Comparison of ENCODE assay signal across 13 mouse cellular contexts in the genomic region with DNA sequence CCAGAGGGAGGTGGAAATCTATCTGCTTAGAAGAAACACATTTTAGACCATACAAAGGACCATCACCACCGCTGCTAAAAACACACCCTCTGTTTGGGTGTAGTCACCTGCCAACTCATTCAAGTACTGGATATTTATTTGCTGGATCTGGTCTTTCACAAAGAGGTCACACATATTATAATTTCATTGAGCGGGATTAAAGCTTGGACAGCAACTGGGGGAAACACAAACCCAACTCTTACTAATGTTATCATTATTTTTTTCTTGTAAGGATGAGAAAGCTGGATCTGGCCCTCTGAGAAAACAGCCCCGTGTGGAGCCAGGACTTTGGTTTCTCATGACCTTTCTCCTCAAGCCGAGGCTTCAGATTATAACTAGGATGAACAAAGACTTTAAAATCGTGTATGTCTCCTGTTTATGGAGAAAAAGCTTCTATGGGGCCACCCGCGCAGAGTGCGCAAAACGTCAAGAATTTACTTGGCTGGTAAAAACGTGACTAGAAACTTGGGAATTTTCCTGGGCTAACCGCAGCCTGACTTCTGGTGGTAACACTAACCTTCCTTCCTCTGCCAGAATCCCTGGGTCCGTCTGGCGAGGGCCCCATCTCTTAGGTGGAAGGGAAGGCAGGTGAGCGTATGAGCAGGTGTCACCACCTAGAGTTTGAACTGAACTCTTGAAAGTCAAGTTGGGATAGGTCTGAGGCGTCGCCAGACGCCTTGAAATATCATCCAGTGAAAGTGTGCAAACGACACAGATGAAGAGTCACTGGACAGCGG. TPM values are rescaled to one million over a fixed set of nuclear protein-coding genes. Genes with fewer than 3 reads are reported as not detected.
DNase-seq lines count a peak whose midpoint lies in the region; ATAC-seq and TF ChIP-seq lines count a peak whose summit lies in the region.
"Had no signal": no experiment of that assay in that cellular context is flagged by ENCODE, and none has a peak within 500 bp of the region (broad histone marks: within the 10 kb centered on the region; RNA-seq: fewer than 3 reads in every experiment).

No protein-coding gene starts in this region.

- H3K9me3 ChIP-seq in heart, embryonic 12.5 days (replicated peaks): no peaks in the 10 kb centered on the region
- no peaks in the 10 kb centered on the region for H3K9me3 ChIP-seq in lung, embryonic 15.5 days
- H3K9me3 ChIP-seq: forebrain, embryonic 12.5 days had no signal

- intact Hi-C loops in heart, postnatal 14 days (cut with DNase I): no loop called here
- intact Hi-C loops in gastrocnemius, postnatal 14 days (cut with DNase I; ENCODE audit: low total_unique reads): no loop called here

- peak overlapping the region; percentile 33 for H3K9ac ChIP-seq in heart, embryonic 12.5 days
- H3K9ac ChIP-seq in lung, embryonic 15.5 days: peak overlapping the region; percentile 50
- H3K9ac ChIP-seq: forebrain, embryonic 12.5 days had no signal

- peaks cover 61% of the 10 kb centered on the region for H3K27me3 ChIP-seq in heart, embryonic 12.5 days (replicated peaks)
- peaks cover 58% of the 10 kb centered on the region for H3K27me3 ChIP-seq in lung, embryonic 15.5 days

- ATAC-seq in heart, embryonic 12.5 days (ENCODE audit: insufficient number of reproducible peaks, low FRiP score): no peak
- no peak for ATAC-seq in lung, embryonic 15.5 days (ENCODE audit: borderline replicate concordance, extremely low read depth, low FRiP score, low TSS enrichment)
- ATAC-seq: Patski had no signal

- no peak for TF ChIP-seq CTCF in brain, embryonic 14.5 days (IDR thresholded peaks at IDR 0.05; ENCODE audit: borderline replicate concordance, extremely low read depth, insufficient read depth, insufficient read length)

- no peak for DNase-seq in heart, postnatal 14 days
- DNase-seq in lung, adult 18-20 months: no peak
- peak; percentile 29 for DNase-seq in brain, embryonic 14.5 days (ENCODE audit: low read depth)
- DNase-seq in kidney, postnatal 4 days: peak; percentile 41 to 51
- no peak for DNase-seq in gastrocnemius, postnatal 14 days
- no peak for DNase-seq in adrenal gland, adult 2 months
- DNase-seq: cerebellum, postnatal 25 days had no signal

- H3K36me3 ChIP-seq in heart, embryonic 12.5 days: no peaks in the 10 kb centered on the region
- no peaks in the 10 kb centered on the region for H3K36me3 ChIP-seq in lung, embryonic 15.5 days
- H3K36me3 ChIP-seq: forebrain, embryonic 12.5 days had no signal

- peak overlapping the region; percentile 42 for H3K4me3 ChIP-seq in heart, embryonic 12.5 days
- H3K4me3 ChIP-seq in lung, embryonic 15.5 days: peak overlapping the region; percentile 40

- H3K4me1 ChIP-seq in heart, embryonic 12.5 days (replicated peaks): peaks cover 43% of the 10 kb centered on the region
- H3K4me1 ChIP-seq in lung, embryonic 15.5 days: peaks cover 16% of the 10 kb centered on the region

- no peak for TF ChIP-seq POLR2A in brain, embryonic 14.5 days (IDR thresholded peaks at IDR 0.05; ENCODE audit: borderline replicate concordance, extremely low read depth, insufficient read depth, insufficient read length, poor library complexity, severe bottlenecking)

- peak overlapping the region; percentile 84 for H3K4me2 ChIP-seq in heart, embryonic 12.5 days
- H3K4me2 ChIP-seq in lung, embryonic 15.5 days: peak overlapping the region; percentile 56
- H3K4me2 ChIP-seq: forebrain, embryonic 12.5 days had no signal

- H3K27ac ChIP-seq in heart, embryonic 12.5 days (ENCODE audit: poor library complexity, severe bottlenecking): peak overlapping the region; percentile 24
- H3K27ac ChIP-seq in lung, embryonic 15.5 days: peak overlapping the region; percentile 85
- H3K27ac ChIP-seq: forebrain, embryonic 12.5 days had no signal

- 13% methylated on average over 19 of the region's 19 CpGs for WGBS in heart, embryonic 12.5 days
- 6% methylated on average over 19 of the region's 19 CpGs for whole genome bisulfite sequencing in lung, embryonic 15.5 days

RNA-seq across cellular contexts. Expression of a gene that starts 4.3 kb away (rescaled TPM):
- 74.5 and 76.6 TPM in 2 replicates for polyA plus RNA-seq in heart, embryonic 12.5 days (2016; fragmentation: Nextera tagmentation; extraction: Ambion mirVana)
- 10 to 100 TPM; 21.0 to 21.5 TPM for total RNA-seq in heart, postnatal 14 days (2021)
- 279 and 296 TPM in 2 replicates for polyA plus RNA-seq in lung, embryonic 15.5 days (2015; fragmentation: Nextera tagmentation; extraction: Ambion mirVana)
- polyA plus RNA-seq in brain, embryonic 14.5 days (2012; rRNA removed): 0.44 and 0.96 TPM in 2 replicates
- total RNA-seq in gastrocnemius, postnatal 14 days (2021): not detected
- total RNA-seq in adrenal gland, adult 2 months (2021): 10 to 100 TPM; 10.4 to 19.2 TPM
- polyA plus RNA-seq in adrenal gland, adult 2 months (2012; rRNA removed): 18.0 and 18.3 TPM in 2 replicates
- total RNA-seq: left cerebral cortex, postnatal 14 days had no signal
- polyA plus RNA-seq: C2C12; forebrain, embryonic 12.5 days; Patski had no signal

Comparison
In these comparisons a context has a peak if more than half of its experiments do, and no peak if none do; other contexts are left out.
1. DNase-seq: peak in brain, embryonic 14.5 days (single experiment) and kidney, postnatal 4 days (2 of 2); none in heart, postnatal 14 days (0 of 2), lung, adult 18-20 months (0 of 2), gastrocnemius, postnatal 14 days (single experiment) and adrenal gland, adult 2 months (single experiment).